In the genomic region with DNA sequence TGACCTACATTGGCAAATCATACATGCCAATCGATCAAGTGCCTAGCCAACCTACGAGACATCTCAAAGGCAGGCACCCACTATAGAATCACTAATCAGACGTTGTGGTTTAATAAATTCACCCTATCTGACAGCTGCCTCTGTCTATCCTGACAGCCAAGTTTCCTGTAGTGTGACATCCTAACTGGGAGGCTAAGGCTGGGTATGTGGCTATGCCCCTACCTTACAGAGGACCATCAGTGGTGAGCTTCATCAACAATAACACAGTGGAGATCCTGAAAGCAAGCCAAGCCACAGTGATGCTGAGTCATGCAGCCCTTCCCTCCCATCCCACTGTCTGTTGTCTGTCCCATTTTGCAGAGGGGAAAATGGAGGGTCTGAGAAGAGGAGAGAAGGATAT, we compare ENCODE assay signal across 15 mouse cellular contexts.
"Had no signal": no experiment of that assay in that cellular context is flagged by ENCODE, and none has a peak within 500 bp of the region (broad histone marks: within the 10 kb centered on the region; RNA-seq: fewer than 3 reads in every experiment).

No protein-coding gene starts in this region.

- H3K36me3 ChIP-seq: midbrain, embryonic 10.5 days; midbrain, embryonic 12.5 days; neural tube, embryonic 12.5 days; stomach, embryonic 15.5 days had no signal

- H3K9ac ChIP-seq: lung, embryonic 14.5 days; midbrain, embryonic 12.5 days; neural tube, embryonic 12.5 days; stomach, embryonic 15.5 days had no signal

- H3K4me2 ChIP-seq: lung, embryonic 14.5 days; midbrain, embryonic 12.5 days; neural tube, embryonic 12.5 days; stomach, embryonic 15.5 days had no signal

- H3K27me3 ChIP-seq: megakaryocyte, embryonic 14.5 days; midbrain, embryonic 12.5 days; neural tube, embryonic 12.5 days; stomach, embryonic 15.5 days had no signal

- H3K9me3 ChIP-seq: megakaryocyte, embryonic 14.5 days; midbrain, embryonic 10.5 days; midbrain, embryonic 12.5 days; neural tube, embryonic 12.5 days; stomach, embryonic 15.5 days had no signal

- DNase-seq: lung, adult 18-20 months; lung, embryonic 14.5 days; lung, postnatal 10 days; lung, postnatal 4 days; midbrain, embryonic 14.5 days; right cerebral cortex, postnatal 14 days; thymus, adult 2 months; thymus, postnatal 25 days; thymus, postnatal 4 days had no signal

- H3K4me3 ChIP-seq: megakaryocyte, embryonic 14.5 days; midbrain, embryonic 10.5 days; midbrain, embryonic 12.5 days; neural tube, embryonic 12.5 days; stomach, embryonic 15.5 days had no signal

- H3K27ac ChIP-seq: midbrain, embryonic 10.5 days; midbrain, embryonic 12.5 days; neural tube, embryonic 12.5 days; stomach, embryonic 15.5 days; stomach, postnatal 0 days had no signal

- H3K4me1 ChIP-seq: stomach, embryonic 15.5 days had no signal
